Mouse (Mus musculus) thymus, adult 18-20 months (tissue): Measurements from ENCODE around the gene Ap3s2.

ENCODE experiments used
- DNase-seq, 2 experiments: peaks; one replicate each; pipeline ENCODE4 v3.0.0; 2022; ENCODE audit warnings: mixed read lengths in 2 of 2

The Ap3s2 gene

DNA sequence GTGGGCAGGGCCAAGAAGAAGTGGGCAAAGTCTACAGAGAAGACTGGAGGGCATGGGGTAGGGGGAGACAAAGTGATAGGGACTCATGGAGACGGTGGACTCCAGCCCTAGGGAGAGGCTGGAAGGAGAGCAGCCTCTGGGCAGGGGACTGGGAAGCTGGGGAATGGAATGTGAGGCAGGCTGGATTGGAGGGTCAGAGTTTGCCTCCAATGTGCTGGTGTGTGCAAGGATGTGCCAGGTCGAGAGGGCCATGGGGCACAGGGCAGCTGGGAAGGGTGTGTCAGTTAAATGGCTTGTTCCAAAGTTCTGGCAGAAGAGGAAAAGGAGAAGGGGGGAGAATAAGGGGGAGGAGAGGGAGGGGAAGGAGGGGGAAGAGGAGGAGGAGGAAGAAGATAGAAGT is 83.2 kb downstream of the Ap3s2 start:
- no peak for DNase-seq

- no peak for DNase-seq
Observed at GRCm38 (mm10) chr7:79835196-79835595, 85.3 kb downstream of the Ap3s2 start.

GRCm38 (mm10) chr7:79832980-79833379 is 87.5 kb downstream of the Ap3s2 start:
- DNase-seq, result no peak

- DNase-seq, result no peak
Observed at GRCm38 (mm10) chr7:79831585-79831984, 88.9 kb downstream of the Ap3s2 start.

- DNase-seq, result no peak
Observed at GRCm38 (mm10) chr7:79831145-79831544, 89.3 kb downstream of the Ap3s2 start.

- DNase-seq, result no peak
Observed at GRCm38 (mm10) chr7:79828341-79828740, 92.1 kb downstream of the Ap3s2 start.
